In genomic region chr2:56991821-56992220, GRCm38 (mm10) we compare ENCODE assay signal across 15 mouse cellular contexts.
"Had no signal": no experiment of that assay in that cellular context is flagged by ENCODE, and none has a peak within 500 bp of the region (broad histone marks: within the 10 kb centered on the region; RNA-seq: fewer than 3 reads in every experiment).

No protein-coding gene starts in this region.

- H3K27ac ChIP-seq: neural tube, embryonic 13.5 days; neural tube, embryonic 15.5 days; stomach, embryonic 15.5 days had no signal

- H3K27me3 ChIP-seq: neural tube, embryonic 13.5 days; neural tube, embryonic 15.5 days; stomach, embryonic 15.5 days had no signal

- H3K36me3 ChIP-seq: neural tube, embryonic 13.5 days; neural tube, embryonic 15.5 days; stomach, embryonic 15.5 days had no signal

- H3K9me3 ChIP-seq: neural tube, embryonic 13.5 days; neural tube, embryonic 15.5 days; stomach, embryonic 15.5 days had no signal

- H3K4me3 ChIP-seq: neural tube, embryonic 13.5 days; neural tube, embryonic 15.5 days; stomach, embryonic 15.5 days had no signal

- H3K4me1 ChIP-seq: neural tube, embryonic 13.5 days; neural tube, embryonic 15.5 days; stomach, embryonic 15.5 days had no signal

- H3K4me2 ChIP-seq: neural tube, embryonic 13.5 days; neural tube, embryonic 15.5 days; stomach, embryonic 15.5 days had no signal

- DNase-seq: retina, postnatal 1 day; right cerebral cortex, adult 18-20 months; right cerebral cortex, postnatal 14 days; right cerebral cortex, postnatal 25 days; right cerebral cortex, postnatal 4 days; spleen, adult 18-20 months; thymus, adult 18-20 months; thymus, adult 2 months; thymus, postnatal 14 days; thymus, postnatal 25 days; thymus, postnatal 36 days; thymus, postnatal 4 days had no signal

- H3K9ac ChIP-seq: neural tube, embryonic 13.5 days; neural tube, embryonic 15.5 days; stomach, embryonic 15.5 days had no signal
